Mouse (Mus musculus) megakaryocyte, embryonic 14.5 days (primary cell): ENCODE results near the gene C330007P06Rik. TPM values are rescaled to one million over a fixed set of nuclear protein-coding genes. Genes with fewer than 3 reads are reported as not detected.
A peak's percentile ranks its signal among the peaks of the same experiment; 100 is the strongest.

Experiments
- H3K27me3 ChIP-seq: replicated peaks from 2 replicates; pipeline ENCODE3; 2012; ENCODE audit warnings: inconsistent platforms
- H3K36me3 ChIP-seq: replicated peaks from 2 replicates; pipeline ENCODE3; 2012; ENCODE audit warnings: low read length, inconsistent platforms, mixed read lengths
- H3K4me1 ChIP-seq: 2 replicates; pipeline ENCODE4 v1.6.1; 2012; ENCODE audit warnings: inconsistent platforms
- H3K4me3 ChIP-seq: replicated peaks from 2 replicates; pipeline ENCODE3; 2012; ENCODE audit warnings: moderate library complexity, mild to moderate bottlenecking, inconsistent platforms
- H3K9me3 ChIP-seq: 2 replicates; pipeline ENCODE4 v1.6.1; 2012; ENCODE audit warnings: inconsistent platforms
- FLI1 ChIP-seq: IDR thresholded peaks from 2 replicates; pipeline ENCODE4 v1.6.1; 2012; ENCODE audit warnings: low read length, inconsistent platforms, mixed read lengths
- GATA1 ChIP-seq: IDR thresholded peaks from 3 replicates; pipeline ENCODE4 v1.6.1; 2012; ENCODE audit warnings: mixed read lengths, low read length, inconsistent platforms, borderline replicate concordance
- polyA plus RNA-seq: library from polyadenylated mRNA; stranded (reverse); fragments of >175 nt; gene quantifications from 2 replicates; pipeline ENCODE4 v1.2.3, GENCODE M21; 2012; ENCODE audit warnings: low replicate concordance; ENCODE audit not compliant: insufficient read depth

The C330007P06Rik gene
- polyA plus RNA-seq, 1 experiment: 0.46 TPM

GRCm38 (mm10) chrX:36874704-36875128 lies 805 bp upstream of the C330007P06Rik start:
- peaks cover 21% of the 10 kb centered on the region for H3K36me3 ChIP-seq
- peaks cover 13% of the 10 kb centered on the region; the same call in 1 of the 2 replicates for H3K4me1 ChIP-seq
- peaks cover 9% of the 10 kb centered on the region; the same call in 1 of the 2 replicates for H3K9me3 ChIP-seq
- TF ChIP-seq FLI1: no peak
- no peak for TF ChIP-seq GATA1
- peak overlapping the region; percentile 93 for H3K4me3 ChIP-seq
- peaks cover 5% of the 10 kb centered on the region for H3K27me3 ChIP-seq

GRCm38 (mm10) chrX:36874178-36874696 lies 326 bp upstream of the C330007P06Rik start:
- H3K4me1 ChIP-seq: peaks cover 13% of the 10 kb centered on the region; the same call in 1 of the 2 replicates
- peak overlapping the region; percentile 93 for H3K4me3 ChIP-seq
- H3K36me3 ChIP-seq: peaks cover 16% of the 10 kb centered on the region
- peaks cover 9% of the 10 kb centered on the region; the same call in 1 of the 2 replicates for H3K9me3 ChIP-seq
- no peak for TF ChIP-seq GATA1
- TF ChIP-seq FLI1: no peak
- peaks cover 5% of the 10 kb centered on the region for H3K27me3 ChIP-seq

GRCm38 (mm10) chrX:36870372-36870771 lies 3.5 kb downstream of the C330007P06Rik start:
- peaks cover 10% of the 10 kb centered on the region; the same call in 1 of the 2 replicates for H3K4me1 ChIP-seq
- H3K4me3 ChIP-seq: no peak overlapping the region
- H3K36me3 ChIP-seq: no peaks in the 10 kb centered on the region
- peaks cover 9% of the 10 kb centered on the region; the same call in 1 of the 2 replicates for H3K9me3 ChIP-seq
- no peak for TF ChIP-seq FLI1
- TF ChIP-seq GATA1: no peak
- peaks cover 4% of the 10 kb centered on the region for H3K27me3 ChIP-seq

- Histone ChIP-seq H3K4me3 (peak overlapping the region; percentile 90), H3K4me1 (peaks cover 9% of the 10 kb centered on the region; the same call in 1 of the 2 replicates), H3K36me3 (peaks cover 4% of the 10 kb centered on the region), H3K9me3 (no peaks in the 10 kb centered on the region), H3K27me3 (no peaks in the 10 kb centered on the region)
- no peak for TF ChIP-seq FLI1
These were observed 9.1 kb downstream of the C330007P06Rik start for GRCm38 (mm10) chrX:36864609-36865328.

- Histone ChIP-seq H3K4me3 (peak overlapping the region; percentile 90), H3K4me1 (peaks cover 9% of the 10 kb centered on the region; the same call in 1 of the 2 replicates), H3K36me3 (peaks cover 7% of the 10 kb centered on the region), H3K27me3 (no peaks in the 10 kb centered on the region), H3K9me3 (no peaks in the 10 kb centered on the region)
- TF ChIP-seq FLI1 (no peak), GATA1 (no peak)
These were observed 9.9 kb downstream of the C330007P06Rik start for GRCm38 (mm10) chrX:36863766-36864608.

- H3K4me1 ChIP-seq: no peaks in the 10 kb centered on the region
These were observed 21.3 kb downstream of the C330007P06Rik start for GRCm38 (mm10) chrX:36852631-36853030.

GRCm38 (mm10) chrX:36847152-36847551 lies 26.8 kb downstream of the C330007P06Rik start:
- peaks cover 9% of the 10 kb centered on the region for H3K36me3 ChIP-seq
- H3K27me3 ChIP-seq: no peaks in the 10 kb centered on the region
- H3K4me1 ChIP-seq: peaks cover 2% of the 10 kb centered on the region
- H3K9me3 ChIP-seq: no peaks in the 10 kb centered on the region
- H3K4me3 ChIP-seq: no peak overlapping the region
- TF ChIP-seq FLI1: no peak

More at GRCm38 (mm10) chrX:36852631-36853030, 21.3 kb downstream of the C330007P06Rik start:
- H3K36me3 ChIP-seq: peaks cover 37% of the 10 kb centered on the region
- TF ChIP-seq FLI1: no peak
- no peak for TF ChIP-seq GATA1
- H3K4me3 ChIP-seq: no peak overlapping the region
- no peaks in the 10 kb centered on the region for H3K9me3 ChIP-seq
- H3K27me3 ChIP-seq: no peaks in the 10 kb centered on the region

- H3K4me1 ChIP-seq: peaks cover 25% of the 10 kb centered on the region
- TF ChIP-seq GATA1 (no peak), FLI1 (no peak)
- peaks cover 7% of the 10 kb centered on the region for H3K36me3 ChIP-seq
- no peak overlapping the region for H3K4me3 ChIP-seq
- no peaks in the 10 kb centered on the region for H3K9me3 ChIP-seq
- H3K27me3 ChIP-seq: no peaks in the 10 kb centered on the region
These were observed 30.4 kb downstream of the C330007P06Rik start for GRCm38 (mm10) chrX:36843346-36843990.

GRCm38 (mm10) chrX:36841698-36842097 lies 32.2 kb downstream of the C330007P06Rik start:
- TF ChIP-seq FLI1: no peak
- TF ChIP-seq GATA1: no peak
- peaks cover 4% of the 10 kb centered on the region for H3K36me3 ChIP-seq
- H3K27me3 ChIP-seq: no peaks in the 10 kb centered on the region
- H3K9me3 ChIP-seq: no peaks in the 10 kb centered on the region
- H3K4me1 ChIP-seq: peaks cover 25% of the 10 kb centered on the region
- H3K4me3 ChIP-seq: no peak overlapping the region
